Mouse (Mus musculus): ENCODE measurements around the gene Slc25a44.

- TF ChIP-seq CTCF (IDR thresholded peaks at IDR 0.05; ENCODE audit: low read depth, low read length) = no peak
- TF ChIP-seq TAL1 (conservative IDR thresholded peaks at IDR 0.05; ENCODE audit: low read depth, low read length) = no peak
- no peak for TF ChIP-seq GATA1 (IDR thresholded peaks at IDR 0.05; ENCODE audit: borderline replicate concordance, low read length)
These were observed 29.0 kb upstream of the Slc25a44 start for GRCm38 (mm10) chr3:88453986-88454385.
